Mouse (Mus musculus) adrenal gland, adult 8-10 months (tissue): ENCODE data around the gene Ptgs2. TPM values are rescaled to one million over a fixed set of nuclear protein-coding genes. Genes with fewer than 3 reads are reported as not detected.
A peak's percentile ranks its signal among the peaks of the same experiment; 100 is the strongest.

Experiments
- DNase-seq: peaks from one replicate; pipeline ENCODE4 v3.0.0; 2022
- total RNA-seq, 4 experiments: library from RNA; stranded (reverse); gene quantifications; 2 replicates each; pipeline ENCODE4 v1.2.4; 2022

Gene Ptgs2
- 1 to 10 TPM in 1 of 4 experiments, under 1 TPM in 3; 0.41 to 1.5 (median 0.69) TPM for total RNA-seq

GRCm38 (mm10) chr1:150099790-150100333 is at the start of gene Ptgs2:
Gene Ptgs2 (plus strand): TSS chr1:150100031.
- peak; percentile 23 for DNase-seq

GRCm38 (mm10) chr1:150050256-150050655 is 49.6 kb upstream of the Ptgs2 start:
- DNase-seq: no peak

- no peak for DNase-seq
Observed at GRCm38 (mm10) chr1:150065684-150066083, 34.1 kb upstream of the Ptgs2 start.

GRCm38 (mm10) chr1:150072880-150073279 is 27.0 kb upstream of the Ptgs2 start:
- no peak for DNase-seq

DNA sequence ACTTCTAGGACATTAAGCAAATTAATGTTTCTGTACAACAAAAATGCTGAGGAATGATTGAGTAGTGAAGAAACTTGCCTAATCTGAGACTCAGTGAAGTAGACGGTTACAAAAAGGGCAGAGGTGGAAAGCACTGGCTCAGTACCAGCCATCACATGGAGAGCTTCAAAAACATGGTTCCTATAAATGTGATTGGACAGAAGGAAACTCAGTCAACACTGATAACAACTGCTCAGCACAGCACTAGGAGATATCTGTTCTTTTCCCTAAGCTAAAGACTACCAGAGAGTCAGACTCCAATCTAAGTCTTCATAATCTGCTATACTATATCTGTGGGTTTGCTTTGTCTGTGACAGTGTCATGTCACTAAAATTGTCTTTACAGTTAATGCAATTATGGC is 25.2 kb upstream of the Ptgs2 start:
- no peak for DNase-seq

GRCm38 (mm10) chr1:150089040-150089692 is 10.7 kb upstream of the Ptgs2 start:
- no peak for DNase-seq

DNA sequence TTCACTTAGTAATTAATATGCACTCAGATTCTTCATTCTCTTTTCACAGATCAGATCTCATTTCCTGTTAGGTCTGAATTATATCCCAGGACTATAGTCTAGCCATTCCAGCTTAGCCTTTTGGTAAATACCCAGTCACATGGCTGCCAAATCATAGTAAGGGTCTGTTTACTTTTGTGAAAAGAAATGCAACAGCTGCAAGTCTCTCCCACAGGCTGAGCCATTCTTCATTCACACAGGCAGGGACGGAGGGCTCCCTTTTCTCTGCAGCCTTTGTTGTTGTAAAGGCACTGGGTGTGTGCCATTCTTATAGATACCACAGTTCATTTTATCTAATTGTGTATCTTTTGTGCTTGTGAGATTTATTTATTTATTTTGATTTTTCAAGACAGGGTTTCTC is 9.6 kb upstream of the Ptgs2 start:
- no peak for DNase-seq

- no peak for DNase-seq
Observed at GRCm38 (mm10) chr1:150097036-150097435, 2.8 kb upstream of the Ptgs2 start.

DNA sequence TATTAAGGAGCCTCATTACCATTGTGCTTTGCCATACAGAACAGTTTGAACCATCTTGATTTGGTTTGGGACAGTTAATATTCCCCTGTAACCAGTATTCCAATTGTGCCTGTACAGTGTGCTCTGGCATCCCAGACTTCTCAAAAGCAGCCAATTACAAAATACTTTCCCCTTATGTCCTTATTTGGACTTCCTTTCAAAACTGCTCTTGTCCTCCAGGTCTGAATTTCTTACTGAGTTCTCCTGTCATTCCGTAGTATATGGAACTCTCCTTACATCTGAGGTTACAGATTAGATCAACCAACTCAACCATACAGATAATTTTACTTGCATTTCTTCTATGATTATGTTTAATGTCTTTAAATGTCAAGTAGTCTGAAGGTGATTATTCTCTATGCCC is 2.1 kb upstream of the Ptgs2 start:
- no peak for DNase-seq

GRCm38 (mm10) chr1:150099374-150099773 is 457 bp upstream of the Ptgs2 start:
- DNase-seq: no peak

GRCm38 (mm10) chr1:150104228-150104720 is 4.4 kb downstream of the Ptgs2 start:
- no peak for DNase-seq

DNA sequence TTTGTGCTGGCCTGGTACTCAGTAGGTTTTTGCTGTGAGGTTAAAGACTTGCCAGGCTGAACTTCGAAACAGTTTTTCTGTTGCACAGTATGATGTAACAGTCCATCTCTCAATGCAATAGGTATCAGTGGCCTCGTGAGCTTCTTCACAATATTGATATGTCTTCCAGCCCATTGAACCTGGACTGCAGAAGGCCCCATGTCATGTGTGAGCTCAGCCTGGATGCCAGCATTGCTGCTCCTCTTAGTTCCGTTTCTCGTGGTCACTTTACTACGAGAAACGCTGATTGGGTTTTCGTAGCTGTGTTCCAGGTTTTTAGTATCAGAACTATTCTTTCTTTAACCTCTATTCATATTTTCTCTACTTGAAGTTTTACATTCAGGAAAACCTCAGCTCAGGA is 6.9 kb downstream of the Ptgs2 start:
- no peak for DNase-seq

- no peak for DNase-seq
Observed at GRCm38 (mm10) chr1:150109591-150109990, 9.8 kb downstream of the Ptgs2 start.

- no peak for DNase-seq
Observed at GRCm38 (mm10) chr1:150115352-150115751, 15.5 kb downstream of the Ptgs2 start.

DNA sequence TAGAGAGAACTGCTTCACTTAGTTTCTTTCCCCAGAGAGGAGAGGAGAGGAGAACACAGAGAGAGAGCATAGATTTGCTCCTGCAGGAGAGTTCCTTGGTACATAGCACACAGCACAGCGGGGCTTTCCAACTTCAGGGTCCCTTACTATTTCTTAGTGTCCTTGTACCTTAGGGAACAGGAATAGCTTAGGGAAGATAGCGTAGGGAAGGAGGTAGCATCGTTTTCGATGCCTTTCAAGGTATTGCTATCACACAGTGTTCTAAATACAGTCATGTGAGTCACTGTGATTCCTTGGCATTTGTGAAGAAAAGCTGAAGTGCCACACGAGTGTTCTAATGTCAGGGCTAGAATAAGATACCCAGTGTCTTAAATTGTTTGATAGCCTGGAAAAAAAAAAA is 18.5 kb downstream of the Ptgs2 start:
- no peak for DNase-seq

DNA sequence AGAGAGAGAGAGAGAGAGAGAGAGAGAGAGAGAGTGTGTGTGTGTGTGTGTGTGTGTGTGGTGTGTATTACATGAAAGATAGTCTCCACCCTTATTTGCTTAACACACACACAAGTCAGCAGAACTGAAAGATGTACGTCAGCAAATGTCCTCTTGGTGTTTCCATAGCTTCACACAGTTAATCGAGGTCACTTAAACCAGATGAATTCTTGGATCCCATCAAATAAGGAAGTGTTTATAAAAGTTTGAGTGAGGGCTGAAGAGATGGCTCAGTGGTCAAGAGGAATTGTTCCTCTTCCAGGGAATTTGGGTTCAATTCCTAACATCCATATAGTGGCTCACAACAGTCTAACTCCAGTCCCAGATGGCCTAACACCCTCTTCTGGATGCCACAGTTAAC is 25.7 kb downstream of the Ptgs2 start:
- DNase-seq: no peak

DNA sequence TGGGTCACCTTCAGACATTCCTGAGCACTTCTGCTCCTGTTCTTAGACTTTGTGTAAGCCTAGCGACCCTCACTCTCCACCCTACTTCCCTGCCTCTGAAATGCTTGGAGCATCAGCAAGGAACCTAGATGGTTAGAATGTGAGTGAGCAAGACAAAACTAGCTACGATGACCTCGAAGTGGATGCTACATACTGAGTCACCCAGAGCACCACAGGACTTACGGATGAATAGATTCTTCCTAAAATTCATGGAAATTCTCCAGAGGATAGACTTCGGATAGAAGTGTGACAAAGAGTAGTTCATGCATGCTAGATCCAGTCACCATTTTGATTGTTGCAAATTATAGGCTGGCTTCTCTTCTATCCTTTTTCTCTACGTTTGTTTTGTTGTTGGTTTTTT is 30.2 kb downstream of the Ptgs2 start:
- DNase-seq: no peak

GRCm38 (mm10) chr1:150130586-150131275 is 30.9 kb downstream of the Ptgs2 start:
- no peak for DNase-seq

GRCm38 (mm10) chr1:150135350-150135749 is 35.5 kb downstream of the Ptgs2 start:
- no peak for DNase-seq

- no peak for DNase-seq
Observed at GRCm38 (mm10) chr1:150139730-150140129, 39.9 kb downstream of the Ptgs2 start.

DNA sequence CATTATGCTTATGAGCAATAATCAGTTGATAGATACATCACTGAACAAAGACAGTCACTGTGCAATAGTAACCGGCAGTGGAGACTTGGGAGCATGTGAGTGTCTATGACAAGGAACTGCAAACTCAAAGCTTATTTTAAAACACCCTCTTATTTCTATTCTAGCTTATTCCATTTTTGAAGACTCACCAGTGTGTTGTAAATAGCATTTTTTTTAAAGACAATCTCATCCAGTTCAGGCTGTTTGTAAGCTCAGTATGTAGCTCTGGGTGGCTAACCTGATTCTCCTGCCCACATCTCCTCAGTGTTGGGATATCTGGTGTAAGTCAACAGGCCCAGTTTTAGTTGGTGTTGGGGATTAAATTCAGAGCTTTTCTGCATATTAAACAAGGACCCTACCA is 42.1 kb downstream of the Ptgs2 start:
- no peak for DNase-seq

DNA sequence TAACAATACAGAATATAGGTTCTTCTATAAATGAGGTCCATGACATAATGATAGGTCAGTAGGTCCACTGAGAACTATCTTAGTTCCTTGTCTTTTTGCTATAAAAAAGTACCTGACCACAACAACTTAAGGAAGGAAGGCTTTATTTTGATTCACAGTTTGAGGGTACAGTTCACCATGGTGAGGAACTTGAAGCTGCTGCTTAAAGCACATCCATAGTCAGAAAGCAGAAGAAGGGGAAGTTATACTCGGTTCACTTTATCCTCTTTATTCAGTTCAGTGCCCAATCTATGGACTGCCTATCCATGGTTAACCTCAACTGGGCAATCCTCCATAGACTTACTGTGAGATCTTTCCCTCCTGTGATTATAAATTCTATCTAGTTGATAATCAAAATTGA is 43.7 kb downstream of the Ptgs2 start:
- no peak for DNase-seq

DNA sequence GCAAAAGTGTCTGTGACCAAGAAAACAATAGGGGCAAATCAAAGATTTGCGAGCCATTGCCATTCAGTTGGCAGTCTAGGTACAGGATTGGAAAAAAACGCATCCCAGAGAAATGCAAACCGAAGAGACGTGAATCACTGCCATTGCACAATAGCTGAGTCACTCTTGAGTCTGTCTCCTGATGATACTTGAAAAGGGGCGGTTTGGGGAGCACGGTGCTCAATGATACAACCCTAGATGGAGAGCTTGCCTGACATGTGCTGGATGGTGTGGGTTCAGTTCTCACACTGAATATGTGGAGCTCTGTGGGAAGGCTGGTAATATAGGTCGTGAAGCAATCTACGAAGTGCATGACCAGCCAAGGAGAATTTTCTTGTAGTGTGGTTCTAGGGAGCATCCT is 45.2 kb downstream of the Ptgs2 start:
- DNase-seq: peak; percentile 63

DNA sequence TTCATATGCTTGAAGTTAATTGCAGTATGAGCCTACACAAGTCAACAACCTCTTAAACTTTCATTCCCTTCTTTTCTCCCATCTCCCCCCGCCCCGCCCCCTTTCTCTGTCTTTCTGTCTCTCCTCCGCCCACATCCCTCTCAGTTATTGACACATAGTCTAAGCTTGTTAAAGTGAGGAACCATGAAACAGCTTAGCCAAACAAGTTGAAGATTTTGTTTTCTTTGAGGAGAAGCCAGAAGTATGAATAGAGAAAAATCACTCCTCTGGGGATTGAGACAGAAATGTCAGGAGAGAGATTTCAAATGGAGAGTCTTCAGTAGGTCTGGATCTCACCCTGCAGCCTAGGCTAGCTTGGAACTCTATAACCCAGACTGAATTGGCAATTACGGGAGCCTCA is 47.4 kb downstream of the Ptgs2 start:
- no peak for DNase-seq
